Mouse (Mus musculus) hindbrain, embryonic 11.5 days (tissue): ENCODE results near the gene Kmt2a. TPM values are rescaled to one million over a fixed set of nuclear protein-coding genes. Genes with fewer than 3 reads are reported as not detected.

ENCODE experiments used
- ATAC-seq: fragments of 200-750 bp; cut with Nextera tagmentation; 2 replicates; pipeline ENCODE4 v1.8.0; 2017; ENCODE audit warnings: mild to moderate bottlenecking, moderate TSS enrichment, moderate library complexity; ENCODE audit not compliant: low FRiP score
- DNase-seq: peaks from one replicate; pipeline ENCODE4 v3.0.0-alpha.2; 2015; ENCODE audit warnings: low spot score
- H3K27ac ChIP-seq: fragments of 300-500 bp; sonication (generic); 2 replicates; pipeline ENCODE4 v1.5.1; 2014; ENCODE audit warnings: mild to moderate bottlenecking, low read depth, low read length
- H3K27me3 ChIP-seq: fragments of 300-500 bp; sonication (generic); 2 replicates; pipeline ENCODE4 v1.6.1; 2014; ENCODE audit warnings: mild to moderate bottlenecking, low read length, moderate library complexity, mixed read lengths; ENCODE audit not compliant: control insufficient read depth, insufficient read depth
- H3K36me3 ChIP-seq: fragments of 300-500 bp; sonication (generic); 2 replicates; pipeline ENCODE4 v1.6.1; 2014; ENCODE audit warnings: mild to moderate bottlenecking, low read length, moderate library complexity, mixed read lengths; ENCODE audit not compliant: control insufficient read depth, insufficient read depth
- H3K4me1 ChIP-seq: fragments of 300-500 bp; sonication (generic); replicated peaks from 2 replicates; pipeline ENCODE4 v1.6.1; 2014; ENCODE audit warnings: low read length, mixed read lengths; ENCODE audit not compliant: control insufficient read depth, insufficient read depth
- H3K4me2 ChIP-seq: fragments of 300-500 bp; sonication (generic); replicated peaks from 2 replicates; pipeline ENCODE4 v1.6.1; 2014; ENCODE audit warnings: mild to moderate bottlenecking, low read depth, low read length
- H3K4me3 ChIP-seq: fragments of 300-500 bp; sonication (generic); 2 replicates; pipeline ENCODE4 v1.5.1; 2014; ENCODE audit warnings: low read depth, low read length
- H3K9ac ChIP-seq: fragments of 300-500 bp; sonication (generic); 2 replicates; pipeline ENCODE4 v1.6.1; 2014; ENCODE audit warnings: low read depth, low read length
- H3K9me3 ChIP-seq: fragments of 300-500 bp; sonication (generic); 2 replicates; pipeline ENCODE4 v1.6.1; 2016; ENCODE audit warnings: low read length; ENCODE audit not compliant: control insufficient read depth
- WGBS: fragments of 180-500 bp; shearing (Covaris S2); extraction: QIAGEN DNeasy Blood & Tissue Kit; methylation state at CpG from one replicate; pipeline ENCODE4 v1.1.7; 2014; 5-methylcytosine and 5-hydroxymethylcytosine counted together
- polyA plus RNA-seq: library from polyadenylated mRNA; unstranded; fragments of >200 nt; fragmentation: Nextera tagmentation; extraction: Ambion mirVana; gene quantifications from 2 replicates; pipeline ENCODE4 v1.2.1, GENCODE M21; 2014

Kmt2a gene
- polyA plus RNA-seq, 1 experiment from 2014 or later: 26.2 TPM

GRCm38 (mm10) chr9:44904964-44905363, 23.9 kb upstream of the Kmt2a start:
- Histone ChIP-seq H3K4me2 (no peak overlapping the region), H3K4me3 (no peak overlapping the region), H3K27me3 (no peaks in the 10 kb centered on the region), H3K9me3 (no peaks in the 10 kb centered on the region), H3K27ac (no peak overlapping the region), H3K36me3 (no peaks in the 10 kb centered on the region), H3K4me1 (no peaks in the 10 kb centered on the region), H3K9ac (no peak overlapping the region)
- 78% methylated on average over 5 of the region's 5 CpGs for WGBS
- no peak for ATAC-seq
- no peak for DNase-seq

- H3K27ac ChIP-seq: no peak overlapping the region
- no peaks in the 10 kb centered on the region for H3K27me3 ChIP-seq
- ATAC-seq (no peak), DNase-seq (no peak)
- no peak overlapping the region for H3K4me2 ChIP-seq
- no peaks in the 10 kb centered on the region for H3K36me3 ChIP-seq
- no peak overlapping the region for H3K9ac ChIP-seq
- 80% methylated on average over 4 of the region's 4 CpGs for WGBS
- no peaks in the 10 kb centered on the region for H3K9me3 ChIP-seq
- no peaks in the 10 kb centered on the region for H3K4me1 ChIP-seq
- no peak overlapping the region for H3K4me3 ChIP-seq
These were observed 22.8 kb upstream of the Kmt2a start for GRCm38 (mm10) chr9:44903856-44904255.

- Histone ChIP-seq H3K9me3 (no peaks in the 10 kb centered on the region), H3K36me3 (no peaks in the 10 kb centered on the region), H3K9ac (no peak overlapping the region), H3K4me1 (no peaks in the 10 kb centered on the region), H3K27ac (no peak overlapping the region), H3K4me3 (no peak overlapping the region), H3K4me2 (no peak overlapping the region), H3K27me3 (no peaks in the 10 kb centered on the region)
- WGBS: 75% methylated on average over 4 of the region's 4 CpGs
- no peak for DNase-seq
- ATAC-seq: no peak
These were observed 19.3 kb upstream of the Kmt2a start for GRCm38 (mm10) chr9:44900402-44900801.

GRCm38 (mm10) chr9:44899716-44900115, 18.6 kb upstream of the Kmt2a start:
- DNase-seq: no peak
- ATAC-seq: no peak
- H3K9me3 ChIP-seq: no peaks in the 10 kb centered on the region
- no peak overlapping the region for H3K4me2 ChIP-seq
- no peak overlapping the region for H3K27ac ChIP-seq
- H3K4me3 ChIP-seq: no peak overlapping the region
- H3K9ac ChIP-seq: no peak overlapping the region
- no peaks in the 10 kb centered on the region for H3K27me3 ChIP-seq
- H3K36me3 ChIP-seq: no peaks in the 10 kb centered on the region
- no peaks in the 10 kb centered on the region for H3K4me1 ChIP-seq
- WGBS: 82% methylated on average over 3 of the region's 3 CpGs

- DNase-seq (no peak), ATAC-seq (no peak)
- Histone ChIP-seq H3K4me3 (no peak overlapping the region), H3K4me1 (no peaks in the 10 kb centered on the region), H3K4me2 (no peak overlapping the region), H3K27ac (no peak overlapping the region), H3K27me3 (no peaks in the 10 kb centered on the region), H3K36me3 (no peaks in the 10 kb centered on the region), H3K9me3 (no peaks in the 10 kb centered on the region), H3K9ac (no peak overlapping the region)
- WGBS: 67% methylated on average over 4 of the region's 4 CpGs
These were observed 15.9 kb upstream of the Kmt2a start for GRCm38 (mm10) chr9:44897024-44897423.

GRCm38 (mm10) chr9:44892664-44893063, 11.6 kb upstream of the Kmt2a start:
- 70% methylated on average over 3 of the region's 3 CpGs for WGBS
- Histone ChIP-seq H3K4me3 (no peak overlapping the region), H3K9me3 (no peaks in the 10 kb centered on the region), H3K27me3 (no peaks in the 10 kb centered on the region), H3K9ac (no peak overlapping the region), H3K27ac (no peak overlapping the region), H3K4me1 (no peaks in the 10 kb centered on the region), H3K36me3 (no peaks in the 10 kb centered on the region), H3K4me2 (no peak overlapping the region)
- ATAC-seq: no peak
- no peak for DNase-seq

GRCm38 (mm10) chr9:44891210-44891609, 10.1 kb upstream of the Kmt2a start:
- no peak for DNase-seq

GRCm38 (mm10) chr9:44890122-44890521, 9.0 kb upstream of the Kmt2a start:
- Histone ChIP-seq H3K27ac (no peak overlapping the region), H3K4me1 (no peaks in the 10 kb centered on the region), H3K4me3 (no peak overlapping the region), H3K4me2 (no peak overlapping the region), H3K9ac (no peak overlapping the region), H3K27me3 (no peaks in the 10 kb centered on the region), H3K9me3 (no peaks in the 10 kb centered on the region), H3K36me3 (no peaks in the 10 kb centered on the region)
- WGBS: 56% methylated on average over 2 of the region's 2 CpGs
- DNase-seq: no peak
- ATAC-seq: no peak

More at GRCm38 (mm10) chr9:44891210-44891609, 10.1 kb upstream of the Kmt2a start:
- H3K9ac ChIP-seq: no peak overlapping the region
- 82% methylated on average over 6 of the region's 6 CpGs for WGBS
- H3K4me2 ChIP-seq: no peak overlapping the region
- no peaks in the 10 kb centered on the region for H3K27me3 ChIP-seq
- H3K36me3 ChIP-seq: no peaks in the 10 kb centered on the region
- no peak for ATAC-seq
- no peaks in the 10 kb centered on the region for H3K4me1 ChIP-seq
- H3K27ac ChIP-seq: no peak overlapping the region
- H3K4me3 ChIP-seq: no peak overlapping the region
- no peaks in the 10 kb centered on the region for H3K9me3 ChIP-seq

- DNase-seq (no peak), ATAC-seq (no peak)
- no peaks in the 10 kb centered on the region for H3K36me3 ChIP-seq
- no peaks in the 10 kb centered on the region for H3K9me3 ChIP-seq
- no peak overlapping the region for H3K27ac ChIP-seq
- no peak overlapping the region for H3K9ac ChIP-seq
- no peaks in the 10 kb centered on the region for H3K4me1 ChIP-seq
- 84% methylated on average over 7 of the region's 7 CpGs for WGBS
- H3K4me3 ChIP-seq: no peak overlapping the region
- H3K27me3 ChIP-seq: no peaks in the 10 kb centered on the region
- no peak overlapping the region for H3K4me2 ChIP-seq
These were observed 7.1 kb upstream of the Kmt2a start for GRCm38 (mm10) chr9:44888114-44888624.
